Mouse (Mus musculus) ES-E14 (cell line): ENCODE measurements around the gene Wdr70.

ENCODE experiments used
- CHD2 ChIP-seq: IDR thresholded peaks from 2 replicates; pipeline ENCODE4 v1.6.1; 2014; ENCODE audit warnings: mild to moderate bottlenecking, low read depth, low read length, inconsistent platforms
- HCFC1 ChIP-seq: IDR thresholded peaks from 2 replicates; pipeline ENCODE4 v1.6.1; 2012; ENCODE audit warnings: low read length, inconsistent platforms, borderline replicate concordance; ENCODE audit not compliant: insufficient read depth
- MAFK ChIP-seq: IDR thresholded peaks from 2 replicates; pipeline ENCODE4 v1.6.1; 2014; ENCODE audit warnings: mild to moderate bottlenecking, low read depth, low read length, inconsistent platforms; ENCODE audit not compliant: insufficient read depth

DNA sequence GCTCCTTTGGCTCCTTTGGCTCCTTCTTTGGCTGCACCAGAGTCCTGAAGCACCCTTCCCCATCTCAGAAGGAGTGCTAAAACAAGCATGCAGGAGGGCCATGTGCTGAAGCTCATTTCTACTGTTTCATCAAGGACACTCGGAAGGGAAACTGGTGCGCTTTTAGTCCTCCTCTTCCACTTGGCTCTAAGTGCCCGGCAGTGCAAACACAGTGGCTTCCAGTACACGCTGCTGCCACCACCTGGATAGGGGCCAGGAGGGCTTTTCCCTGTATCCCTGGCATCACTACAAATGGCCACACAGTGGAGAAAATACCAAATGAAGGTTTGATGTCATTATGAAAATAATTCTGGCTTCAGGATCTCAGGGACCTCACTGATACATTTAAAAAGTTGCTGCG, 93.5 kb downstream of the Wdr70 start:
- TF ChIP-seq MAFK (no peak), HCFC1 (no peak), CHD2 (no peak)
